31 mouse cellular contexts compared by ENCODE assay signal in the genomic region with DNA sequence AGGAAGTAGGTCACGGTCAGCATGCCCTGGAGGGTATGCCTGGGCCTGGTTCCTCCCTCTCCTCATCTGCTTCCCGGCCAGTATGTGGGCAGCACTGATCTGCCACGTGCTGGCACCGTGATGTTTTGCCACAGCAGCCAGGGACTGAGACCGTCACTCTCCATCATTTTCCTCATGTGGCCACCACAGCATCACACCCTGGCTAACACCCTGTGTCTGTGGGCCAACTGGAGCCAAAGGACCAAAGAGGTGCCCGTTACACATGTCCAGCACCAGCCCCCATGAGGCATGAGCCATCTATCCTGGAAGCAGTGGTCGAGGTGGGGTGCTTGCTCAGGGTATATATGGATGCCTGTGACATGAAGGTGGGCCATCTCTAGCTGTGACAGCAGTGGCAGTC.
"Had no signal": no experiment of that assay in that cellular context is flagged by ENCODE, and none has a peak within 500 bp of the region (broad histone marks: within the 10 kb centered on the region; RNA-seq: fewer than 3 reads in every experiment).

No protein-coding gene starts in this region.

- H3K27ac ChIP-seq: left cerebral cortex, adult 2 months; limb, embryonic 10.5 days; limb, embryonic 12.5 days; limb, embryonic 13.5 days; limb, embryonic 15.5 days; liver, embryonic 12.5 days; liver, embryonic 13.5 days; liver, embryonic 14.5 days; liver, embryonic 15.5 days; lung, embryonic 15.5 days; macrophage; midbrain, embryonic 10.5 days; midbrain, embryonic 12.5 days; midbrain, embryonic 13.5 days; midbrain, embryonic 15.5 days; neural tube, embryonic 12.5 days; neural tube, embryonic 13.5 days had no signal

- H3K27me3 ChIP-seq: limb, embryonic 12.5 days; limb, embryonic 13.5 days; limb, embryonic 15.5 days; liver, embryonic 12.5 days; liver, embryonic 13.5 days; liver, embryonic 15.5 days; lung, embryonic 15.5 days; midbrain, embryonic 13.5 days; midbrain, embryonic 15.5 days; neural tube, embryonic 12.5 days; neural tube, embryonic 13.5 days had no signal

- H3K4me1 ChIP-seq: liver, embryonic 12.5 days; liver, embryonic 13.5 days; liver, embryonic 15.5 days; midbrain, embryonic 15.5 days; neural tube, embryonic 12.5 days had no signal

- DNase-seq: left cerebral cortex, postnatal 4 days; liver; liver, embryonic 13.5 days; liver, postnatal 0 days; lung, adult 18-20 months; lung, adult 2 months; lung, embryonic 14.5 days; lung, postnatal 10 days; lung, postnatal 14 days; lung, postnatal 36 days; lung, postnatal 4 days; midbrain, embryonic 14.5 days had no signal

- ATAC-seq: liver, embryonic 12.5 days; liver, postnatal 0 days; lung, postnatal 0 days; midbrain, embryonic 13.5 days; midbrain, embryonic 15.5 days; midbrain, embryonic 16.5 days had no signal

- H3K36me3 ChIP-seq: limb, embryonic 10.5 days; limb, embryonic 12.5 days; limb, embryonic 13.5 days; limb, embryonic 15.5 days; liver, embryonic 12.5 days; liver, embryonic 13.5 days; liver, embryonic 15.5 days; lung, embryonic 15.5 days; midbrain, embryonic 10.5 days; midbrain, embryonic 12.5 days; midbrain, embryonic 13.5 days; midbrain, embryonic 15.5 days; neural tube, embryonic 12.5 days; neural tube, embryonic 13.5 days had no signal

- H3K9me3 ChIP-seq: limb, embryonic 10.5 days; limb, embryonic 12.5 days; limb, embryonic 13.5 days; limb, embryonic 15.5 days; liver, embryonic 12.5 days; liver, embryonic 13.5 days; liver, embryonic 15.5 days; lung, embryonic 15.5 days; midbrain, embryonic 10.5 days; midbrain, embryonic 12.5 days; midbrain, embryonic 13.5 days; midbrain, embryonic 15.5 days; neural tube, embryonic 12.5 days; neural tube, embryonic 13.5 days had no signal

- H3K4me3 ChIP-seq: left cerebral cortex, adult 2 months; limb, embryonic 10.5 days; limb, embryonic 12.5 days; limb, embryonic 13.5 days; limb, embryonic 15.5 days; liver, embryonic 12.5 days; liver, embryonic 13.5 days; liver, embryonic 15.5 days; lung, embryonic 15.5 days; midbrain, embryonic 10.5 days; midbrain, embryonic 12.5 days; midbrain, embryonic 13.5 days; midbrain, embryonic 15.5 days; myocyte; neural tube, embryonic 12.5 days; neural tube, embryonic 13.5 days had no signal
